Mouse (Mus musculus) fibroblast of lung, adult 2 months (primary cell): ENCODE data around the gene Tcea3.

Experiments
- DNase-seq: peaks from one replicate; pipeline ENCODE4 v3.0.0-alpha.2; 2011; ENCODE audit warnings: low read depth

Gene Tcea3

DNA sequence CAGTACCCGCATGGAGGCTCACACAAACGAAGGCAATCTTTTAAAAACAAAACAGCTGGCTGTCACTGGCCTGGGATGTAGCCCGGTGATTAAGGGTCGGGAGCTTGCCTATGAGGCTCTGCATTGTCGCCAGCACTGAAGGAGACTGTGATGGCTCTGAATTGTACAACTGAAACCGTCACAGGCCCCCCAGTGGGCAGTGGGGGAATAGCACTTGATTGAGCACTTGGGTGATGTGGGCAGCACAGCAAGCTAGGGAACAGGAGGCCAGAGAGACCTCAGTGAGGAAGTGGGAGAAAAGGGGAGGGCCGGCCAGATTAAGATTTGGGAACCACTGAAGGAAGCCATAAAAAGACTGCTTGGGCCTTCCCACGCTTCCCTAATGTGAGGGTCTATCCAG lies 7.9 kb upstream of the Tcea3 start:
- DNase-seq = no peak

DNA sequence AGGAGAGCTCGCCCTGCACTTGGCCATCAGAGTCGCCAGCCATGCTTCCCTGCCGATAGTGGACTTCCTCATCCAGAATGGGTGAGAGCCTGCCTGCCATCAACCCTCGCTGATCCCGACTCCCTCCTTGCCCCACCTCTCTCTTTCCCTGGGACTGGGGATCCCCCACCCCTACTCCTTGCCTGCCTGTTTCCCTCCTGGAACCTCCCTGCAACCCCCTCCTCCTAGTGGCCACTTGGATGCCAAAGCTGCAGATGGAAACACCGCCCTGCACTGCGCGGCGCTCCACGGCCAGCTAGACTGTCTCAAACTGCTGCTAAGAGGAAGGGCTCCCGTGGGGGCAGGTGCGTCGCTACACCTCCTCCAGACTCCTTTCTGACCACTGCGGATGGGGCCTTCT lies 7.4 kb upstream of the Tcea3 start:
- no peak for DNase-seq

DNA sequence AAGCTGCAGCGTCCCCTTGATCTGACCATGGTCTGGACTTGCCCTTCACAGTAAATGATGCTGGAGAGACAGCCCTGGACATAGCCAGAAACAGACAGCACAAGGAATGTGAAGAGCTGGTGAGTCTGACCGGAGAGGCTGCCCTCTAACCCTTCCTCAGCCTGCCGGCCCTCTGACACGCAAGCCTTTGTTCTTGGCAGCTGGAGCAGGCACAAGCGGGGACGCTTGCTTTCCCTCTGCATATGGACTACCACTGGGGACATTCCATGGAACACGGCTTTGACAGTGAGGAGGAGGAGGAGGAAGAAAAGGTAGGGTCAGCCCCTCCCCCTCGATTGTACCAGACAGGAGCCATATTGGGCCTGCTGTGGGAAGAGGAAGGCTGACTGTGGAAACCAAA lies 6.6 kb upstream of the Tcea3 start:
- DNase-seq = no peak

DNA sequence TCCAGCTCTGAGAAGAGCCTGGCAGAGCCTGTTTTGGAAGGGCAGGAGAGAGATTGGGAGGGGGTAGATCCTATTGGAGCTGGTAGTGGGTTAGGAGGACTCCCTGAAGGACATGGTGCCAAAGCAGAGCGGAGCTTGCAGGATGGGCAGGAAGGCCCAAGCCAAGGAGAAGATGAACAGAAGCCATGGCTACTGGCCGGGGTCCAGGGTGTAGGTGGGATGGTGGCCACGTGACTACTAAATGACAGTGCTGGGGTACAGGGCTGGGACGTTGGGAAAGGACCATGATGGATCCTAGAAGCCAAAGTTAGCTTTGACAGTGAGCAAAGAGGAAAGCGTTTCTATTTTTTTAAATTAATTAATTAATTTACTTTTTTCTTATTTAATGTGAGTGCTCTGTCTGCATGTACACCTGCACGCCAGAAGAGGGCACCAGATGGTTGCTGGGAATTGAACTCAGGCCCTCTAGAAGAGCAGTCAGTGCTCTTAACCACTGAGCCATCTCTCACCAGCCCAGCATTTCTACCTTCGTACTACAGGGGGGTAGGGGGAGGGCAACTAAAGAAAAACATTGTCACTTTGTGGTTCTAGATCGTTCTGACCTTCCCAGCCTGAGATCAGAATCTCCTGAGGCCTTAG lies 5.3 kb upstream of the Tcea3 start:
- no peak for DNase-seq

DNA sequence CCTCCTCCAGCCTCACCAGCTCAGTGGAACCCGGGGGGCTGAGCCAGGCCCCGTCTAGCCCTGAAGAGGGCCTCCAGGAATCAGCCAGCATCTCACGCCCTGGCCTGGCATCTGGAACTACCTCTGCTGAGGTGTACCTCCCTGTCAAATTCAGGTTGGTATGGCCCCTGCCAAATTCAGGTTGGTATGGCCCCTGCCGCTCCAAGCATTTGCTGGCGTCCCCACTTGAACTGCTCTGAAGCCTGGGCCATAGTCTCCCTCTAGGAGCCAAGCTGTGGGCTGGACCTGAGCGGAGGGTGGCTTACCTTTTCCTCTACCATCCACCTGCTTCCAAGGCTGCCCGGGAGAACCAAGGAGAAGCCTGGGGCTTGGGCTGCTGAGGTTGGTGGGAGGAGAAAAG lies 4.8 kb upstream of the Tcea3 start:
- no peak for DNase-seq

DNA sequence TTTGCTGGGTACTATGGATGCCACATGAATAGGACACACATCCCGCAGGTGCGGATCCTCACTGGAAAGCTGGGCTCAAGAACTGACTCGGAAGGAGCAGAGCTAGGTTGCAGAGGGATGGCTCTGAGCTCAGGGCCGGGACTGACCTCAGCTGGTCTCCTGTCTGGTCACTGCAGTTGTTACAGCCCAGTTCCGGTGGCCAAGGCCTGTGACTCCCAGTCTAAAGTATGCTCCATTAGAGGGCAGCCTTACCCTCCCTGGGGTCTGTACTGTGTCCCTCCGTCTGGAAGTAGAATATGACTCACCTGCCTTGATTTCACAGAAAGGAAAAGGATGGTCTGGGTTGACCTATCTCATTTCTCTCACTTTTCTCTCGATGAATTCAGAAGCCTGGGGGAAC lies 3.3 kb upstream of the Tcea3 start:
- DNase-seq = no peak

DNA sequence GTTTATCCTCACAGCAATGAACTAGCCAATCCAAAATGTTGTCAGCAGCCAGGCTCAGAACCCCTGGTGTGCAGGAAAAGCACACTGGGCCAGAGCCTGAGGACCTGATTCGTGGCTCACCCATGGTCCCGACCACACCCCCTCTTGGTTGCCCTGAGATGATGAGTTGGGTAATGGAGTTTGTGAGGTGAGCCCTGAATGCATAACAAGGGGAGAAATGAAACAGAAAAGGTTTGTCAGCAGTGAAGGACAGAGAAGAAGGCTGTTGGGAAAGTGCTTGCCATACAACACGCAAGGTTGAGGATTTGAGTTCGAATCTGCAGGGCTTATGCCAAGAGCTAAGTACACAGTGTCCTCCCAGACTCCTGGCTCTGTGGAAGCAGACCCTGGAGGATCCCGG lies 1.8 kb upstream of the Tcea3 start:
- DNase-seq = no peak

DNA sequence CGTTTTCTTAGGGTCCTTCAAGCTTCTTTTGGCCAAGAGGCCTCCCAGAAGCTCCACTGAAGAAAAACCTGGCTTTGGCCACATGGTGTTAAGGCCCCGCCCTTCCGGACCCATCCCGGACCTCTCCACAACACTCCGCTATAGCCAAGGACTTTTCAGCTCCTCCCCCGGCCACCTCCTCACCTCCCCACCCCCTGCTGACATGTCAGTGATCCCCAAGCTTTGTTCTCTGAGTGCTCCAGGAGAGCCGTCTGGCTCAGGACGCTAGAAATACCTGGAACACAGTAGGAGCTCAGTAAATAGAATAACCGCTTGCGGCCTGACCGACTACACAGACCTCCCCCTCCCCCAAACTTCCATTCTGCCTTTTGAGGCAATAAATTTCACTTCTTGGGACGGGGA lies 960 bp upstream of the Tcea3 start:
- DNase-seq = no peak

DNA sequence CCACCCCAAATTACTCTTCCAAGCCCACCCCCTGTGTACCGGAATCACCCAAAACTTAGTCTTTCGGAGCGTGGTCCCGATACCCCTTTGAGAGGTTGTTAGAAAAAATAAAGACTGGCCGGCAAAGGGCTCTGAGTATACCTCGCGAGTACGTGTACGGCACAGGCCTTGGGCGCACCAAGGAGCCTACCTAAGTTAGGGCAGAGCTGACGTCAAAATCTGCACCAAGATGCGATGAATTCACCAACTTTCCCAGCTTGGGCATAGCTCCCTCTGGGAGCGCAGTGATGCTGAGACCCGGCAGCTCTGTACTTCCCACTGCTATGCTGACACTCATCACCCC lies 172 bp upstream of the Tcea3 start:
- DNase-seq = no peak

DNA sequence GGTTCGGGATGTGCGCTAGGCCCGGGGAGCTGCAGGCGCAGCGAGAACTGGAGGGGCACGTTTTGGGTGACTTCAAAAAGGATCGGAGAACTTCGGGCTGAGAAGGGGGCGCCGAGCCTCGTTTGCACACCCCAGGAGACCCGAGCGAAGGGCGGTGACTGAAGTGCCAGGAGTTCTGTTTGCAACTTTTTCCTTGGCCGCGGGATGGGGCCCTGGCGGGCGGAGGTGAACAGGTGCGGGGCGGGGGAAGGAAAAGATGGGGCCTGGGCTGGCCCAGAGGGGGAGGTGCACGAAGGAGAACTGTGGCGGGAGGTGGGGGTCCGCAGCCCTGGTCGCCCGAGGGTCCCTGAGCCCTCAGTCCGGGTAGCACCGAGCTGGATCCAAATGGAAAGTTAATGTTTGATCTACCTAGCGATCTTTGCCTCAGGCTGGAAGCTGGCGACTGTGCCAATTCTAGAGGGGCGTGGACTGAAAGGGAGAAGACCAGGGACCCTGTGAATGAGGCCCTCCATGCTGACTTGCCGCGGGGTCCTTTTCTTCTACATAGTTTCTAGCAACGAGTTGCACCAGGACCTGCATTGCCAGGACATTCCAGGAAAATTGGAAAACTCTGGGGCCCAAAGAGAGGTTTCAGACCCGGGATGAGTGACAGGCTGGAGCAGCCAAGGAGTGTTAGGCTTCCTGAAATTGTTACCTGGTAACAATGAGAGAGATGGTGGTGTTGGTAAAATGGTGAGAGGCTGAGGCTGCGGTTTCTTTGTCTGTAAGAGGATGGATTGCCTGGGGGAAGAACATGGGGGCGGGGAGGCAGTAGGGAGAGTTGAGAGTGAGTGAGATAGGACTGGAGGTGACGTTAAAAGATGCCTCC lies 1.2 kb downstream of the Tcea3 start:
- DNase-seq = no peak

DNA sequence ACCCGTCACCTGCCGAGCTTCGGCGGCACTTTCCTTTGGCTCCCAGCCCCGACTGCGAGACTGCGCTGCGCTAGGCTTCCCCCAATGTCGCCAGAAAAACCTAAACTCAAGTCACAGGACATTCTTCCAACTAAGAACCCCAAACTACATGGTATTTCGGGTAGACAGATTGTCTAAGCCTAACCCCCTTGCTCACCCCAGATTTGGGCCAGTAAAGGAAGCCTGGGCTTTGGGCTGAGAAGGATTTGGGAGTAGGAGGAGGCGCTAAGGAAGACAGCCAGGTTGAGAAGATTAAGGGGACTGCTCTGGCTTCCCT lies 1.8 kb downstream of the Tcea3 start:
- DNase-seq = no peak

DNA sequence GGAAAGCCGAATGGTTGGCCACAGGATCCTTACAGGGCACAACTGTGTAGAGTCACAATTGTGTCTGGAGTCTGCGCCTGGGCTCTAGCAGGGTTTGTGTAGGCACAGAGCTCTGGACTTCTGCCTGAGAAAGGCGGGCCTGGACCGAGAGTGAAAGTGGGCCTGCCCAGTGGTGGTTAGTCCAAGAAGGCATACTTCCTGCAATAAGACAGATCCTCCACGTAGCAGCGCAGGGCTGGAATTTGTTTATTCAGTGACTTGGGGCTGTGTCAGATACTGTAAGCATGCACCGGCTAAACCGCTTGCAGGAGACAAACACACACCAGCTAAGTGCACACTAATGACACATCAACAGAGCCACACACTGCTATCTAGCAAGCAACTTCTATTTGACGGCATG lies 2.3 kb downstream of the Tcea3 start:
- DNase-seq = peak; percentile 87

DNA sequence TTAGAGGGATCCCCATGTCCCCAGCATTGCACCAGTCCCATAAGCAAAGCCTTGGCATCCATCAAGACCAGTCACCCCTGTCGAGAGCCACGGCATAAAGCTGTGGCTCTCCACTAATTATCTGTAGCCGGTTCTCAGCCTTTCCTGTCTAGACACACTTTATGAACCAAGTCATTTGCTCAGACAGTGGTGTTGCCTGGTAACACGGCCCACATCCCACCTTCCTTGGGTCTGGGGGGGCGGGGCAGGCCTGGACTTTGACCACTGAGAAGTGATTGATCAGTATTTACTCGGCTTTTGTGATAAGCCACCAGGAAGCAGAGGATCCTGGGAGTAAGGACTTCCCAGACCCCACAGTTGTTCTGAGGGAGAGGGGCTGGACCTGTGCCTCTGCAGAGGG lies 8.4 kb downstream of the Tcea3 start:
- no peak for DNase-seq

DNA sequence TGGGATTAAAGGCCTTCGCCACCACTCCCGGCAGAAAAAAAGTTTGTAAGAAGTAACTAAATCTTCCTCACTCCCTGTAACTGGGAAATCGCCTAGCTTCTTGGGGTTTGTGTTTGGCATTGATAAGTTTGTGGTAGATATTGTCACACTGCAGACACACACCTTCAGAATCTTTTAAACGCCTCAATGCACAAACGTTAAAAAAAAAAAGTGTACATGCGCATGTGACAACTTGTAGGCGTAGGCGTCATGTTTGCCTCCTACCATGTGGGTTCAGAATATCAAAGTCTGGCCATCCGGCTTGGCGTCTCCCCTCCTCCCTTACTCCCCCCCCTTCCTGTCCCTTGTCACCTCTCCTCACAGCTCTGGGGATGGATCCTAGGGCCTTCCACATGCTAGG lies 9.2 kb downstream of the Tcea3 start:
- no peak for DNase-seq

DNA sequence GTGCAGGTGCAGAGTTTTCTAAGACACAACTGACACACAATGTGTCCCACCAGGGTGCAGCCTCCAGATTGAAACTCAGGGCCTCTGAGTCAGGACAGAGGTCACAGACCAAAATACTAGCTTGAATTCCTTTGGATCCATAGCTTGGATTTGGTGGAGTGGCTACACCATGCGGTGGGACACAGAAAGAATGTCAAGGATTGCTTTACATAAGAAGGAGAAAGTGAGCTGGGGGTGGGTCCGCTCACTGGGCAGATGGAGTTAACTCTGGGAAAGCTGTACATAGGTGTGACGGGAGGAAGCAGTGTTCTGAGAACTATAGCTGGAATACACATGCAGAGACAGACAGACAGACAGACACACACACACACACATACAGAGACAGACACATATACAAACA lies 12.4 kb downstream of the Tcea3 start:
- DNase-seq = no peak

DNA sequence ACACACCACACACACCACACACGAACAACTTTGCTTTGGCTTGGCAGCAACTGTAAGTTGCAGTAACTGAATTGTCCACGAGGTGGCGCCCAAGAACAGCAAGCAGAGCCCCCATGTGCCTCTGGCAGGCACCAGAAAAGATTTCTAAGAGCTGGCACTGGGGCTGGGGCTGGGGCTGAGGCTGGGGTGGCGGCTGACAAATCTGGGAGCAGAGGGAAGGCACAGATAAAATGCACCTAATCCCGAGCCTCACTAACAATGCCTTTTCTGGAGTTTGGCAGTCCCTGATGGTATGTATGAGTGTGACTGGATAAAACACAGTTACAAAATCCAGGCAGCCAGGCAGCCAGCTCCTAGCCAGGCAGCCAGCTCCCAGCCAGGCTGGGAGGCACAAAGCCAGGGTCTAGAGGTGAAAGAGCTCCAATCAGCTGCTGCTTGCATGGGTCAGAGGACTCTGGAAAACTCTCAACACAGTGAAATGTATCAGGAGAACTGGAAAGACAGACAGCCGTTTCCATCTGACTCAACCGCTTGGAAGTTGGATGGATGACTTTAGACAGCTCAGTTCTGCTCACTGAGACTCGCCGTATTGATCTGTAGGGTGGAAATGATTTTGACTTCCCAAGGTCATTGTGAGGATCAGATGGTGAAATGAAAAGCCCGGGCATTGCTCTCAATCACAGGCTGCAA lies 13.1 kb downstream of the Tcea3 start:
- peak; percentile 70 for DNase-seq

DNA sequence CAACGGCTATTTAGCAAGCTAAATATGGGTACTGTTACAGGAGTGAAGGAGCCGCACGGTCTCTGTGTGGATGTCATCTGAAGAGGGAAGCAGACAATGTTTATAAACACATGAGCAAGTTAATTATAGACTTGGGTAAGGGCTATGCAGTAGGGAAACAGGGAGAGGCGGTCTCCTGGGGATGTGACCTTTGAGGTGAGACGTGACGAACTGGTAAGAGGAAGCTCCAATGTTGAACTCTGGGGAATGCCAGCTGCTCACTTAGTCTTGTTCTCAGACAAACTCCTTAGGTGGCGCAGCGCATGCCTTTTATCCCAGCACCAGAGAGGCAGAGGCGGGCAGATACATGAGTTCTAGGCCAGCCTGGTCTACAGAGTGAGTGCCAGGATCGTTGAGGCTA lies 14.4 kb downstream of the Tcea3 start:
- DNase-seq = no peak

DNA sequence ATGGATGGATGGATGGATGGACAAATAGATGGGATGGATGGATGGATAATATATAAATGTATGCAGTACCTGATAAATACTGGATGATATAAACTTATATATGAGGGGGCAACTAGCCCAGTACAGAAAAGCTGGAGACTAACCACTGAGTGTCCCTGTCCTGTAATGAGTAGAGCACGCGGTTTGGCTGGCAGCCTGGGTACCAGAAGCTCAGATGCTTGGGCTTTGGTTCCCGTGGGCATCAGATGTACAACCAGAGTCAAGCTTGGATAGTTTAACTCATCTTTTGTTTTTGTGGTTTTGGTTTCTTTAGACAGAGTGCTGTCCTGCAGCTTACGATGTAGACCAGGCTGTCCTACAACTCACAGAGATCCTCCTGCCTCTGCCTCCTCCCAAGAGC lies 16.0 kb downstream of the Tcea3 start:
- no peak for DNase-seq

DNA sequence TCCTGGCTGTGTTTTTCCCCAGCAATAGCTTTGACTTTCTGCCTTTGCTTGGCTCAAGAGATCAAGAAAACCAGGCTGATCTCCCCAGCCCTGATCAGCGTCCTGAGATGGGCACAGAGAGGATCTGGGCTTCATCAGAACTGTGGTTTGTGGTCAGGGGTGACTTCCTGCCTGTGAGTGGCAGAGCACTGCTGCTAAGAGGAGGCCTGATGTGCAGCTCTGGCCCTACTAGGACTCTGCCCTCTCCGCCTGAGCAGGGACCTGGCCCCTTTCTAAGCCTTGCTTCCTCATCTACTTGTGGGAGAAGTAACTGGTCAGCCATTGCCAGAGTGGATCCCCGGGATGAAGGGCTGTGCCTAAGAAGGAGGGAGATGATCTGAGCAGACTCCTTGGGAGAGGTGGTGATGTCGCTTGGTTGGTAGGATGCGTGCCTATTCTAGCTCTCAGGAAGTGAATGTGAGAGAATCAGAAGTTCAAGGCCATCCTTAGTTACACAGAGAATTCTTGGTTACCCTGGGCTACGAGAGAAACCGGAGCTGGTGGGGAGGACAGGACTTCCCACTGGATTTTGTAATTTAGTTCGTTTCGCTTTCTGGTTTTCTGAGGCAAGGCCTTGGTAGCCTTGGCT lies 19.3 kb downstream of the Tcea3 start:
- DNase-seq = no peak

DNA sequence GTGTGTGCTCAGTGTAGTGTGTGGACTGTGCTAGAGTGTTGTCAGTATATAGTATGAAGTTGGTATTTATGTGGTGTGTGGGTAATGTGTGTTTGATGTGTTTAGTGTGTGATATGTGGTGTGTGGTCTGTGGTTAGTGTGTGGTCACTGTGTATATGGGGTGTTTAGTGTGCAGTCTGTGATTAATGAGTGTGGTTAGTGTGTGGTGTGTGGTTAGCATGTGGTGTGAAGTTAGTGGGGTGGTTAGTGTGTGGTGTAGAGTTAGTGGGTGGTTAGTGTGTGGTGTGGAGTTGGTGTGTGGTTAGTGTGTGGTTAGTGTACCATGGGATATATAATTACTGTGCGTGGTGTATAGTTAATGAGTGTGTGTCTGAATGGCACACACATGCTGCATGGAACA lies 21.4 kb downstream of the Tcea3 start:
- no peak for DNase-seq

DNA sequence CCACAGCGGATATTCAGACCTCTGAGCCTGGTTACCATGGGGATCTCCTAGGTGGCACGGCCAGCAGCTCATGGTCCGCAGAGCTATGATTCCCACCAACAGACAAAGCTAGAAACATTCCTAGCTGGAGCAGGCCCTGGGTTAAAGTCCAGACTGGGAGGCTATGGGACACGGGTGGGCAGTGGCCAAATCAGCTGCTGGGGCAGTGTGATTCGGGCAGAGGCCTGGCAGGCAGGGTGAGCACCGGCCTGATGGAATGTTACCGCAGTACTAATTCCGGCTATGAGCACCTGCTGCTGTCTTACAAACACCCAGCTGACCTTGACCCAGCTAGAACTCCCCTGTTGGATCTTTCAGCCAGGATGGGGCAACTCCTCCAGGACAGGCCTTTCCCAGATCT lies 23.1 kb downstream of the Tcea3 start:
- DNase-seq = no peak

DNA sequence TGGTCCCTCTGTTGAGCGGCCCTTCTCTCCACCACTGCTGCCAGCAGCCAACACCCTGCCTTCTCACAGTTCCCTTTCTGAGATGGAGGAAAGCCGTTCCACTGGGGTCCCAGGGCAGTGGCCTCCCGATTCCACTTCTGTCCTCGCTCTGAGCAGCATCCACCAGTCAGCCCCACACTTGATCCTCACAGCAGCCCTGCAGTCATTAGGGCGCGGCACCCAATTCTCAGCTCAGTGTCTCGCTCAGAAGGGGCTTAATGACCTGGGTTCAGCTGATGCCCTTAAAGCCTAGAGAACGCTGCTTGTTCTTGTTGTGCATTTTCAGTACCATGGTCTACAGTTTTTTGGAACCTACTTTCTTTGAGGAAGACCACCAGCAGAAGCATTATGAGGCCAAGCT lies 33.6 kb downstream of the Tcea3 start:
- DNase-seq = no peak

DNA sequence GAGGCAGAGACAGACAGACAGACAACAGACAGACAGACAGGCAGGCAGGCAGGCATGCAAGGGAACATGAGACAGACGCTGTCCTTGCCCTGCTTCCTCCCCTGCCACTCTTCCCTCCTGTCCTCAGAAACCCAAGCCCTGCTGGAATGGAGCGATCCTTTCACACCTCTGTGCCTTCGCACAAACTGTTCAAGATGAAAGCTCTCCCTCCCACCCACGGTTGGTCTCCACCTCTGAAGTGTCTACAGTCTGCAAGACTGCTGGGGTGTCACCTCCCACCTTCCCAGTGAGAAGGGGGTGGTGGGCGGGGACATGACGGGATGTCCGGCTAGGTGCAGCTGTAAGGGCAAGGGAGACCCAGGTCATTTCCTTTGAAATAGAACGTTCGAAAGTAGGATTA lies 34.1 kb downstream of the Tcea3 start:
- DNase-seq = no peak
